Mouse (Mus musculus) lung, embryonic 14.5 days (tissue): ENCODE data around the gene Cpt1c. TPM values are rescaled to one million over a fixed set of nuclear protein-coding genes. Genes with fewer than 3 reads are reported as not detected.
A peak's percentile ranks its signal among the peaks of the same experiment; 100 is the strongest.

Source experiments
- ATAC-seq: fragments of 200-750 bp; cut with Nextera tagmentation; 2 replicates; pipeline ENCODE4 v1.8.0; 2017; ENCODE audit warnings: mild to moderate bottlenecking, moderate TSS enrichment, moderate library complexity; ENCODE audit not compliant: insufficient read depth
- DNase-seq: peaks from one replicate; pipeline ENCODE4 v3.0.0-alpha.2; 2015
- H3K27ac ChIP-seq: fragments of 300-500 bp; sonication (generic); 2 replicates; pipeline ENCODE4 v1.5.1; 2014; ENCODE audit warnings: low read depth, mild to moderate bottlenecking, moderate library complexity
- H3K27me3 ChIP-seq: fragments of 300-500 bp; sonication (generic); 2 replicates; pipeline ENCODE4 v1.6.1; 2014; ENCODE audit warnings: low read length, control low read depth; ENCODE audit not compliant: insufficient read depth
- H3K36me3 ChIP-seq: fragments of 300-500 bp; sonication (generic); 2 replicates; pipeline ENCODE4 v1.6.1; 2014; ENCODE audit warnings: control low read depth; ENCODE audit not compliant: insufficient read depth
- H3K4me1 ChIP-seq: fragments of 300-500 bp; sonication (generic); 2 replicates; pipeline ENCODE4 v1.6.1; 2014; ENCODE audit warnings: antibody characterized with exemption, control low read depth; ENCODE audit not compliant: insufficient read depth
- H3K4me2 ChIP-seq: fragments of 300-500 bp; sonication (generic); 2 replicates; pipeline ENCODE4 v1.6.1; 2014; ENCODE audit warnings: mild to moderate bottlenecking
- H3K4me3 ChIP-seq: fragments of 300-500 bp; sonication (generic); 2 replicates; pipeline ENCODE4 v1.5.1; 2014; ENCODE audit warnings: low read depth, low read length
- H3K9ac ChIP-seq: fragments of 300-500 bp; sonication (generic); 2 replicates; pipeline ENCODE4 v1.6.1; 2014
- H3K9me3 ChIP-seq: fragments of 300-500 bp; sonication (generic); 2 replicates; pipeline ENCODE4 v1.6.1; 2016; ENCODE audit warnings: low read depth, low read length, control low read depth
- CTCF ChIP-seq: IDR thresholded peaks from 2 replicates; pipeline ENCODE4 v1.5.1; 2016; ENCODE audit warnings: antibody characterized with exemption, low read depth
- WGBS: fragments of 180-500 bp; shearing (Covaris S2); extraction: QIAGEN DNeasy Blood & Tissue Kit; methylation state at CpG from one replicate; pipeline ENCODE4 v1.1.7; 2014; 5-methylcytosine and 5-hydroxymethylcytosine counted together
- polyA plus RNA-seq: library from polyadenylated mRNA; unstranded; fragments of >200 nt; fragmentation: Nextera tagmentation; extraction: Ambion mirVana; gene quantifications from 2 replicates; pipeline ENCODE4 v1.2.1, GENCODE M21; 2014

The Cpt1c gene
- polyA plus RNA-seq, 1 experiment from 2014 or later: 14.9 TPM

GRCm38 (mm10) chr7:44957183-44957835, 17.3 kb downstream of the Cpt1c start:
- no peak for ATAC-seq
- H3K36me3 ChIP-seq: peaks cover 4% of the 10 kb centered on the region; the same call in 1 of the 2 replicates
- H3K9me3 ChIP-seq: no peaks in the 10 kb centered on the region
- WGBS: 67% methylated on average over 20 of the region's 20 CpGs
- H3K9ac ChIP-seq: no peak overlapping the region
- no peak overlapping the region for H3K4me2 ChIP-seq
- H3K27ac ChIP-seq: no peak overlapping the region
- TF ChIP-seq CTCF: no peak
- no peaks in the 10 kb centered on the region for H3K27me3 ChIP-seq
- no peak overlapping the region for H3K4me3 ChIP-seq
- no peak for DNase-seq
- H3K4me1 ChIP-seq: 0 out of 2 replicates have a peak, but pooled peaks cover 3% of the 10 kb centered on the region

GRCm38 (mm10) chr7:44956266-44956665, 18.4 kb downstream of the Cpt1c start:
- H3K4me3 ChIP-seq: no peak overlapping the region
- TF ChIP-seq CTCF: no peak
- H3K9ac ChIP-seq: no peak overlapping the region
- no peak for ATAC-seq
- H3K27me3 ChIP-seq: peaks cover 6% of the 10 kb centered on the region; the same call in 1 of the 2 replicates
- H3K4me2 ChIP-seq: no peak overlapping the region
- no peak for DNase-seq
- H3K27ac ChIP-seq: no peak overlapping the region
- 68% methylated on average over 6 of the region's 6 CpGs for WGBS
- H3K36me3 ChIP-seq: peaks cover 2% of the 10 kb centered on the region; the same call in 1 of the 2 replicates
- H3K4me1 ChIP-seq: peaks cover 12% of the 10 kb centered on the region; the same call in 1 of the 2 replicates
- no peaks in the 10 kb centered on the region for H3K9me3 ChIP-seq

- 48% methylated on average over 5 of the region's 5 CpGs for WGBS
- Histone ChIP-seq H3K27me3 (peaks cover 12% of the 10 kb centered on the region), H3K4me1 (peaks cover 12% of the 10 kb centered on the region; the same call in 1 of the 2 replicates), H3K27ac (no peak overlapping the region), H3K36me3 (no peaks in the 10 kb centered on the region), H3K4me2 (no peak overlapping the region), H3K9ac (no peak overlapping the region), H3K9me3 (no peaks in the 10 kb centered on the region), H3K4me3 (no peak overlapping the region)
- DNase-seq (peak; percentile 59), ATAC-seq (no peak)
- TF ChIP-seq CTCF: peak; percentile 57
Observed at GRCm38 (mm10) chr7:44955628-44956027, 19.0 kb downstream of the Cpt1c start.

GRCm38 (mm10) chr7:44954091-44954885, 20.4 kb downstream of the Cpt1c start:
- Histone ChIP-seq H3K4me2 (no peak overlapping the region), H3K27ac (no peak overlapping the region), H3K4me3 (no peak overlapping the region), H3K4me1 (peaks cover 12% of the 10 kb centered on the region; the same call in 1 of the 2 replicates), H3K36me3 (no peaks in the 10 kb centered on the region), H3K9me3 (no peaks in the 10 kb centered on the region), H3K9ac (no peak overlapping the region), H3K27me3 (peaks cover 19% of the 10 kb centered on the region)
- TF ChIP-seq CTCF: no peak
- ATAC-seq (no peak), DNase-seq (no peak)
- 80% methylated on average over 12 of the region's 12 CpGs for WGBS

- no peaks in the 10 kb centered on the region for H3K9me3 ChIP-seq
- H3K4me2 ChIP-seq: no peak overlapping the region
- H3K4me1 ChIP-seq: peaks cover 12% of the 10 kb centered on the region; the same call in 1 of the 2 replicates
- H3K27me3 ChIP-seq: peaks cover 19% of the 10 kb centered on the region
- H3K27ac ChIP-seq: no peak overlapping the region
- no peak for ATAC-seq
- H3K4me3 ChIP-seq: no peak overlapping the region
- WGBS: 60% methylated on average over 14 of the region's 14 CpGs
- TF ChIP-seq CTCF: no peak
- DNase-seq: no peak
- H3K9ac ChIP-seq: no peak overlapping the region
- H3K36me3 ChIP-seq: no peaks in the 10 kb centered on the region
Observed at GRCm38 (mm10) chr7:44953561-44953960, 21.1 kb downstream of the Cpt1c start.

GRCm38 (mm10) chr7:44952611-44953306, 21.9 kb downstream of the Cpt1c start:
- ATAC-seq (peak; percentile 93), DNase-seq (peak; percentile 97)
- H3K4me3 ChIP-seq: peak overlapping the region; percentile 50
- H3K27me3 ChIP-seq: peaks cover 19% of the 10 kb centered on the region
- H3K27ac ChIP-seq: peak overlapping the region; percentile 74
- TF ChIP-seq CTCF: no peak
- H3K36me3 ChIP-seq: no peaks in the 10 kb centered on the region
- H3K4me1 ChIP-seq: peaks cover 12% of the 10 kb centered on the region; the same call in 1 of the 2 replicates
- WGBS: 7% methylated on average over 24 of the region's 24 CpGs
- H3K9me3 ChIP-seq: no peaks in the 10 kb centered on the region
- H3K4me2 ChIP-seq: peak overlapping the region; percentile 97
- H3K9ac ChIP-seq: peak overlapping the region; percentile 62
